Mouse (Mus musculus) neural tube, embryonic 15.5 days (tissue): ENCODE measurements around the gene B230118H07Rik. TPM values are rescaled to one million over a fixed set of nuclear protein-coding genes. Genes with fewer than 3 reads are reported as not detected.
"Not testable (repeated sequence)": the region's sequence is repeated elsewhere in the genome, so short reads cannot be mapped to it uniquely, and the experiment has no call there.

Source experiments
- ATAC-seq: fragments of 200-750 bp; cut with Nextera tagmentation; 2 replicates; pipeline ENCODE4 v1.8.0; 2017; ENCODE audit warnings: mild to moderate bottlenecking, moderate TSS enrichment, moderate library complexity; ENCODE audit not compliant: low FRiP score
- H3K27ac ChIP-seq: fragments of 300-500 bp; sonication (generic); replicated peaks from 2 replicates; pipeline ENCODE4 v1.5.1; 2015; ENCODE audit warnings: mild to moderate bottlenecking, inconsistent platforms
- H3K27me3 ChIP-seq: fragments of 300-500 bp; sonication (generic); replicated peaks from 2 replicates; pipeline ENCODE4 v1.6.1; 2015; ENCODE audit warnings: inconsistent platforms
- H3K36me3 ChIP-seq: fragments of 300-500 bp; sonication (generic); 2 replicates; pipeline ENCODE4 v1.6.1; 2015; ENCODE audit warnings: inconsistent platforms
- H3K4me1 ChIP-seq: fragments of 300-500 bp; sonication (generic); 2 replicates; pipeline ENCODE4 v1.6.1; 2015; ENCODE audit warnings: inconsistent platforms
- H3K4me2 ChIP-seq: fragments of 300-500 bp; sonication (generic); 2 replicates; pipeline ENCODE4 v1.6.1; 2015; ENCODE audit warnings: inconsistent platforms, mild to moderate bottlenecking, moderate library complexity
- H3K4me3 ChIP-seq: fragments of 300-500 bp; sonication (generic); replicated peaks from 2 replicates; pipeline ENCODE4 v1.5.1; 2015; ENCODE audit warnings: mild to moderate bottlenecking, inconsistent platforms
- H3K9ac ChIP-seq: fragments of 300-500 bp; sonication (generic); replicated peaks from 2 replicates; pipeline ENCODE4 v1.6.1; 2015; ENCODE audit warnings: mild to moderate bottlenecking, inconsistent platforms
- H3K9me3 ChIP-seq: fragments of 300-500 bp; sonication (generic); replicated peaks from 2 replicates; pipeline ENCODE4 v1.6.1; 2016; ENCODE audit warnings: inconsistent platforms
- WGBS: fragments of 180-500 bp; shearing (Covaris S2); methylation state at CpG from one replicate; pipeline ENCODE4 v1.1.7; 2015; ENCODE audit warnings: mixed read lengths; 5-methylcytosine and 5-hydroxymethylcytosine counted together
- polyA plus RNA-seq: library from polyadenylated mRNA; unstranded; fragments of >200 nt; fragmentation: Nextera tagmentation; extraction: Ambion mirVana; gene quantifications from 2 replicates; pipeline ENCODE4 v1.2.1, GENCODE M21; 2015

B230118H07Rik gene
- polyA plus RNA-seq, 1 experiment from 2014 or later = 50.1 TPM

DNA sequence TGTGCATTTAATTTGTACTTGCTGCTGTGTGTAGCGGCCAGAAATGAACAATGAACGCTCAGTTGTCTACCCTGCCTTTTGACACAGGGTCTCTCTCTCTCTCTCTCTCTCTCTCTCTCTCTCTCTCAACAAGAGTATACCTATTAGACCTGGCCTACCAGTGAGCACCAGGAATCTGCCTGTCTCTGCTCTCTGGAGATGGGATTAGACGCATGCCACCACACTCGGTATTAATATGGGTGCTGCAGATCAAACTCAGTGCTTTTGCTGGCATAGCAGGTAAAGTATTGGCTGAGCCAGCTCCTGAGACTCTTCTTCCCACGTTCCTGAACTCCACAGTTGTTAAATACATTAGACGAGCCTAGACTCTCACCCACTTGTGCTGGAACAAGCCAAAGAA is 100.5 kb downstream of the B230118H07Rik start:
- no peaks in the 10 kb centered on the region for H3K9me3 ChIP-seq
- no peaks in the 10 kb centered on the region for H3K36me3 ChIP-seq
- H3K4me2 ChIP-seq = no peak overlapping the region
- H3K27ac ChIP-seq = no peak overlapping the region
- no peak for ATAC-seq
- no peak overlapping the region for H3K4me3 ChIP-seq
- H3K4me1 ChIP-seq = no peaks in the 10 kb centered on the region
- no peaks in the 10 kb centered on the region for H3K27me3 ChIP-seq
- H3K9ac ChIP-seq = no peak overlapping the region
- WGBS = 87% methylated on average over 6 of the region's 6 CpGs

DNA sequence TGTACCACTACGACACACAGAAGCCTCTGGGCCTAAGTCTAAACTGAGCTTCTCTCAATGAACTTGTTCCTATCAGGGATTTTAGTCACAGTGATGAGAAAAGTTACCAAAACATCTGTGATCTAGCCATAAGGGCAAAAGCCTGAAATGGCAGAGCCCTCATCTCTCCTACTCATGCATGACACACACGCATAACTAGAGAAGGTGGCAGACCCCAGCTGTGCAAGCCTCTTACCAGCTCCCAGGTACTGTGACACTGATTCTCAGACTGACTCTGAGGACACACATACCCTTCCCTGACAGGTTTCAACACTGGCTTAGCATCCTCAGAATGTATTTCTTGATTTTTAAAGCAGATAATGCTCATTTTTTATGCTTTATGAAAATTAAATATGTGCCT is 103.7 kb downstream of the B230118H07Rik start:
- Histone ChIP-seq H3K9ac (no peak overlapping the region), H3K4me1 (no peaks in the 10 kb centered on the region), H3K27me3 (no peaks in the 10 kb centered on the region), H3K4me3 (no peak overlapping the region), H3K27ac (no peak overlapping the region), H3K9me3 (no peaks in the 10 kb centered on the region), H3K36me3 (no peaks in the 10 kb centered on the region), H3K4me2 (no peak overlapping the region)
- 88% methylated on average over 2 of the region's 2 CpGs for WGBS
- ATAC-seq = no peak

DNA sequence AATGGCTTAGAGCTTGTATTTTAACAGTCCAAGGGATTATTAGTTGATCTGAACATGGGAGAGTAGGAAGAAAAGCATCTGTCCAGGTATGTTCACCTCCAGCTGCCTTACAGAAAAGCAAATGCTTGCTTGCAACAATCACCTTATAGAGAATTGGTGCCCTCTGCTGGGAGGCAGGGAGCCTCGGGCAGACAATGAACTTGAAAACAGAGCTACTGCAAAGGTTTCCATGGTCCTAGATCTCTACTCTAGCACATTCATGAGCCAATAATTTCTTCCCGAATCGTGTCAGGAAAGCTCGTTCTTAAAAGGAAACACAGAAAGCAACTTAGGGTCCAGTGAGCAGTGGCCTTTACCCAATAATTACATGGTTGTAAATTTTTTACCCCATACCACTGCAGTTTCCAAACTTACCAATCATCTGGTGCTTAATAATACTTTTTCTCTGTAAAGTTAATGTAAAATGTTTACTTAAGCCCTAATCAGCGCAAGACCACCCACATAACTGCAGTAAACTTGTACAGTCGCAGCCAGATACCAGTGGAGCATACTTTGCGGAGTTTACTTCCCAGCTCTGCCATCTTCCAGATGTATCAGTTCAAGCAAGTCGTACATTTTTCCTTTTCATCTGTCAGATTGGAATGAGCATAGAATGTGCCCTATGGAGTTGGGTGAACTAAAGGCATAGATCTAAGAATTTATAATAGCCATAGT is 105.5 kb downstream of the B230118H07Rik start:
- H3K4me3 ChIP-seq = no peak overlapping the region
- 74% methylated on average over 8 of the region's 8 CpGs for WGBS
- H3K27me3 ChIP-seq = no peaks in the 10 kb centered on the region
- no peak overlapping the region for H3K9ac ChIP-seq
- H3K9me3 ChIP-seq = no peaks in the 10 kb centered on the region
- no peaks in the 10 kb centered on the region for H3K4me1 ChIP-seq
- H3K4me2 ChIP-seq = no peak overlapping the region
- ATAC-seq = no peak
- no peak overlapping the region for H3K27ac ChIP-seq
- H3K36me3 ChIP-seq = no peaks in the 10 kb centered on the region

DNA sequence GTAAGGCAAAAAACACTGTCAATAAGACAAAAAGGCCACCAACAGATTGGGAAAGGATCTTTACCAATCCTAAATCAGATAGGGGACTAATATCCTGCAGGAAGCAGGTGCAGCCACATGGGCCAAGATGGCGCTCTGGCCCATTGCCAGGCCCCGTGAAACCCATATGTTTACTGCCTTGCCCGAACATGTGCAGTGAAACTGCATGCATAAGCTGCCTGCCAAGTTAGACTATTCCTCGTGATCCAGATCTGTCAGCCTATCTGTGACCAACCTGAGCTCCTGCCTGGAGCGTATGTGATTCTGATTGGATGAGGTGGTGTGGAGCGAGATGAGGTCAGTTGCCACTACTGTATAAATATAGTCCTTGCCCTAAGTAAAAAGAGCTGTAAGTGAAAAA is 112.4 kb downstream of the B230118H07Rik start:
- H3K9ac ChIP-seq, ATAC-seq, H3K4me1 ChIP-seq, H3K4me3 ChIP-seq, H3K27ac ChIP-seq, H3K27me3 ChIP-seq, H3K36me3 ChIP-seq, H3K9me3 ChIP-seq, H3K4me2 ChIP-seq: not testable (repeated sequence)
- 63% methylated on average over 6 of the region's 6 CpGs for WGBS

- Histone ChIP-seq H3K27me3 (no peaks in the 10 kb centered on the region), H3K9ac (no peak overlapping the region), H3K9me3 (no peaks in the 10 kb centered on the region), H3K4me2 (no peak overlapping the region), H3K4me1 (no peaks in the 10 kb centered on the region), H3K27ac (no peak overlapping the region), H3K36me3 (no peaks in the 10 kb centered on the region), H3K4me3 (no peak overlapping the region)
- no peak for ATAC-seq
- 34% methylated on average over 2 of the region's 2 CpGs for WGBS
Observed at GRCm38 (mm10) chr2:101533741-101534140, 115.6 kb downstream of the B230118H07Rik start.

- Histone ChIP-seq H3K4me3 (no peak overlapping the region), H3K36me3 (no peaks in the 10 kb centered on the region), H3K27ac (no peak overlapping the region), H3K27me3 (no peaks in the 10 kb centered on the region), H3K9ac (no peak overlapping the region), H3K9me3 (no peaks in the 10 kb centered on the region), H3K4me1 (no peaks in the 10 kb centered on the region), H3K4me2 (no peak overlapping the region)
- no peak; the same call in 1 of the 2 replicates for ATAC-seq
- 70% methylated on average over 6 of the region's 6 CpGs for WGBS
Observed at GRCm38 (mm10) chr2:101525503-101526381, 123.6 kb downstream of the B230118H07Rik start.

GRCm38 (mm10) chr2:101525091-101525490 is 124.2 kb downstream of the B230118H07Rik start:
- 88% methylated on average over 4 of the region's 4 CpGs for whole genome bisulfite sequencing
- Histone ChIP-seq H3K27ac (no peak overlapping the region), H3K4me2 (no peak overlapping the region), H3K9me3 (no peaks in the 10 kb centered on the region), H3K27me3 (no peaks in the 10 kb centered on the region), H3K4me1 (no peaks in the 10 kb centered on the region), H3K36me3 (no peaks in the 10 kb centered on the region), H3K4me3 (no peak overlapping the region), H3K9ac (no peak overlapping the region)
- ATAC-seq = no peak

GRCm38 (mm10) chr2:101520503-101520902 is 128.8 kb downstream of the B230118H07Rik start:
- H3K4me1 ChIP-seq = no peaks in the 10 kb centered on the region
- H3K4me3 ChIP-seq = no peak overlapping the region
- ATAC-seq = no peak
- H3K27me3 ChIP-seq = no peaks in the 10 kb centered on the region
- 77% methylated on average over 1 of the region's 1 CpGs for WGBS
- no peak overlapping the region for H3K9ac ChIP-seq
- H3K36me3 ChIP-seq = no peaks in the 10 kb centered on the region
- H3K27ac ChIP-seq = no peak overlapping the region
- H3K9me3 ChIP-seq = no peaks in the 10 kb centered on the region
- no peak overlapping the region for H3K4me2 ChIP-seq

DNA sequence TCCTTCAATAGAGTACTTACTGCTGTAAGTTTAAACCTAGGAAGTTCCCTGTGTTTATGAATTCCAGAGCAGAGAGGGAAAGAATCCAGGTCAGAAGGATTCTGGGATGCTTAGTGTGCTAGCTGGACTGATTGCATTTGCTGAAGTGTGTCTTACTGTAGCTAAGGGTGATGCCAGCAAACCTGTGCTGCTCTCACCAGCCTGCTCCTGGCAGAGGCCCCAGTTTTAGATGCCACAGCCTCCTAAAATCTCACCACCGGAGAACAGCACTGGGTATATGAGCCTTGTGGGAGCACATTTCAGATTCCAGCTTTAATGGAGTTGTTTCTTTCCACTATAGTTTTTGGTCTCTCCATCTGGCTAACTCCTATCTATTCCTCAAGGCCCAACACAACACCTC is 129.4 kb downstream of the B230118H07Rik start:
- Histone ChIP-seq H3K4me2 (no peak overlapping the region), H3K9me3 (no peaks in the 10 kb centered on the region), H3K9ac (no peak overlapping the region), H3K27ac (no peak overlapping the region), H3K4me3 (no peak overlapping the region), H3K36me3 (no peaks in the 10 kb centered on the region), H3K27me3 (no peaks in the 10 kb centered on the region), H3K4me1 (no peaks in the 10 kb centered on the region)
- 60% methylated on average over 1 of the region's 1 CpGs for WGBS
- ATAC-seq = no peak

Other genes with a start within 250 kb of the B230118H07Rik start
- 13.1 TPM in 1 of 2 replicates, not detected in the other for gene Rag2, start 24.8 kb downstream of the B230118H07Rik start, polyA plus RNA-seq
- gene Rag1, start within 50 bp of the B230118H07Rik start, polyA plus RNA-seq = 0.04 and 11.6 TPM in 2 replicates
- gene Traf6, start 28.9 kb upstream of the B230118H07Rik start, polyA plus RNA-seq = 4.0 and 5.5 TPM in 2 replicates
- 8.7 and 11.6 TPM in 2 replicates for gene Prr5l, start 233.5 kb upstream of the B230118H07Rik start, polyA plus RNA-seq
- 90.1 and 105 TPM in 2 replicates for gene Commd9, start 236.7 kb upstream of the B230118H07Rik start, polyA plus RNA-seq